Mouse (Mus musculus) lung, embryonic 16.5 days (tissue): ENCODE measurements around the gene Epn3. TPM values are rescaled to one million over a fixed set of nuclear protein-coding genes. Genes with fewer than 3 reads are reported as not detected.

ENCODE experiments used
- ATAC-seq: fragments of 200-750 bp; cut with Nextera tagmentation; 2 replicates; pipeline ENCODE4 v1.8.0; 2017; ENCODE audit warnings: low read depth, mild to moderate bottlenecking, moderate library complexity
- H3K27ac ChIP-seq: fragments of 300-500 bp; sonication (generic); 2 replicates; pipeline ENCODE4 v1.5.1; 2014; ENCODE audit warnings: mild to moderate bottlenecking, control low read depth, low read length
- H3K27me3 ChIP-seq: fragments of 300-500 bp; sonication (generic); 2 replicates; pipeline ENCODE4 v1.6.1; 2014; ENCODE audit warnings: low read depth, low read length, mixed read lengths; ENCODE audit not compliant: control insufficient read depth, insufficient read depth
- H3K36me3 ChIP-seq: fragments of 300-500 bp; sonication (generic); 2 replicates; pipeline ENCODE4 v1.6.1; 2014; ENCODE audit warnings: low read length; ENCODE audit not compliant: control insufficient read depth, insufficient read depth
- H3K4me1 ChIP-seq: fragments of 300-500 bp; sonication (generic); replicated peaks from 2 replicates; pipeline ENCODE4 v1.6.1; 2014; ENCODE audit warnings: low read length, mixed read lengths; ENCODE audit not compliant: control insufficient read depth, insufficient read depth
- H3K4me2 ChIP-seq: fragments of 300-500 bp; sonication (generic); 2 replicates; pipeline ENCODE4 v1.6.1; 2014; ENCODE audit warnings: low read depth, low read length, control low read depth
- H3K4me3 ChIP-seq: fragments of 300-500 bp; sonication (generic); 2 replicates; pipeline ENCODE4 v1.5.1; 2014; ENCODE audit warnings: mild to moderate bottlenecking, low read length, control low read depth
- H3K9ac ChIP-seq: fragments of 300-500 bp; sonication (generic); 2 replicates; pipeline ENCODE4 v1.6.1; 2014; ENCODE audit warnings: low read length, control low read depth
- H3K9me3 ChIP-seq: fragments of 300-500 bp; sonication (generic); 2 replicates; pipeline ENCODE4 v1.6.1; 2016; ENCODE audit warnings: low read length; ENCODE audit not compliant: control insufficient read depth
- WGBS: fragments of 180-500 bp; shearing (Covaris S2); extraction: QIAGEN DNeasy Blood & Tissue Kit; methylation state at CpG from one replicate; pipeline ENCODE4 v1.1.7; 2014; 5-methylcytosine and 5-hydroxymethylcytosine counted together
- polyA plus RNA-seq: library from polyadenylated mRNA; unstranded; fragments of >200 nt; fragmentation: Nextera tagmentation; extraction: Ambion mirVana; gene quantifications from 2 replicates; pipeline ENCODE4 v1.2.1, GENCODE M21; 2015

Epn3 gene
- polyA plus RNA-seq, 1 experiment from 2014 or later, result 18.5 TPM

DNA sequence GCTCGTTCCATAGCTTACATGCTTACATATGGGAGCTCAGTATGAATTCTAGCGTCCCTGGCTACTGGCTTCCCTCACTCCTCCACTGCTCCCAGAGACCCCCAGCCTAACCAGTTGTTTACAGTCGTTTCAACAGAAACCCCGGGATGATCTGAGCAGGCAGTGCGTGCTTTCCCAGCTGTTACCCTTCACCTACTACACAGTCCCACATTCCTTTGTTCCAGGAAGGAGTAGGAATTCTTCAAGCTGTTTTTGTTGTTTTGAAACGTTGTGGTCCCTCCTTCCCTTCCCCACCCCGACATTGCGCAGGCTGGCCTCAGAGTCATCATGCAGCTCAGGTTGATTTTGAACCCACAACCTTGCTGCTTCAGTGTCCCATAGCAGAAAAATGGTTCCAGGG is 588 bp upstream of the Epn3 start:
- 22% methylated on average over 8 of the region's 8 CpGs for WGBS
- H3K9me3 ChIP-seq, result no peaks in the 10 kb centered on the region
- no peaks in the 10 kb centered on the region; the same call in 1 of the 2 replicates for H3K27me3 ChIP-seq
- peaks cover 2% of the 10 kb centered on the region for H3K36me3 ChIP-seq
- H3K4me1 ChIP-seq, result peaks cover 25% of the 10 kb centered on the region
- no peak for ATAC-seq
- H3K9ac ChIP-seq, result peak overlapping the region; percentile 68
- peak overlapping the region; percentile 58 for H3K4me2 ChIP-seq
- peak overlapping the region; percentile 96 for H3K27ac ChIP-seq
- H3K4me3 ChIP-seq, result peak overlapping the region; percentile 54

DNA sequence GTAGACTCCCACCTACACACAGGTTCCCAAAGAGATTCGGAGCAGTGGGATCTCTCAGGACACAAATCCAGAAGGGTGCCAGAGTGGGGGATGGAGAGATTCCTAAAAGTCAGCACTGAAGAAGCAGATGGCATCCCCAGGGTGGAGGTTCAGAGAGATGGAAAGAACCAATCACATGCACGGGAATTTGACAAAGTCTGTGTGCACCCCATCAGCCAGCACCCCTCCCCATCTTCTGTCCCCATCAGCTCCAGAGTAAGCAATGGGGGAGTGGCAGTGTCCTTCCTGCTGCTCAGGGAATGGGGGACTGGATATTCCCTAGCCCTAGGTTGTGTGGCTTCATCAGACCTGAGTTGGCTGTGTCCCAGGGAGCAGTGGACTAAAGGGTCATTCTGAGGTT is 739 bp downstream of the Epn3 start:
- Histone ChIP-seq H3K4me2 (peak overlapping the region; percentile 58), H3K27me3 (no peaks in the 10 kb centered on the region; the same call in 1 of the 2 replicates), H3K4me1 (peaks cover 29% of the 10 kb centered on the region), H3K9me3 (no peaks in the 10 kb centered on the region), H3K9ac (peak overlapping the region; percentile 68), H3K36me3 (peaks cover 2% of the 10 kb centered on the region), H3K27ac (peak overlapping the region; percentile 96), H3K4me3 (peak overlapping the region; percentile 54)
- 0 out of 2 replicates have a peak, but pooled peaks have one; percentile 15 for ATAC-seq
- WGBS, result 6% methylated on average over 2 of the region's 2 CpGs

DNA sequence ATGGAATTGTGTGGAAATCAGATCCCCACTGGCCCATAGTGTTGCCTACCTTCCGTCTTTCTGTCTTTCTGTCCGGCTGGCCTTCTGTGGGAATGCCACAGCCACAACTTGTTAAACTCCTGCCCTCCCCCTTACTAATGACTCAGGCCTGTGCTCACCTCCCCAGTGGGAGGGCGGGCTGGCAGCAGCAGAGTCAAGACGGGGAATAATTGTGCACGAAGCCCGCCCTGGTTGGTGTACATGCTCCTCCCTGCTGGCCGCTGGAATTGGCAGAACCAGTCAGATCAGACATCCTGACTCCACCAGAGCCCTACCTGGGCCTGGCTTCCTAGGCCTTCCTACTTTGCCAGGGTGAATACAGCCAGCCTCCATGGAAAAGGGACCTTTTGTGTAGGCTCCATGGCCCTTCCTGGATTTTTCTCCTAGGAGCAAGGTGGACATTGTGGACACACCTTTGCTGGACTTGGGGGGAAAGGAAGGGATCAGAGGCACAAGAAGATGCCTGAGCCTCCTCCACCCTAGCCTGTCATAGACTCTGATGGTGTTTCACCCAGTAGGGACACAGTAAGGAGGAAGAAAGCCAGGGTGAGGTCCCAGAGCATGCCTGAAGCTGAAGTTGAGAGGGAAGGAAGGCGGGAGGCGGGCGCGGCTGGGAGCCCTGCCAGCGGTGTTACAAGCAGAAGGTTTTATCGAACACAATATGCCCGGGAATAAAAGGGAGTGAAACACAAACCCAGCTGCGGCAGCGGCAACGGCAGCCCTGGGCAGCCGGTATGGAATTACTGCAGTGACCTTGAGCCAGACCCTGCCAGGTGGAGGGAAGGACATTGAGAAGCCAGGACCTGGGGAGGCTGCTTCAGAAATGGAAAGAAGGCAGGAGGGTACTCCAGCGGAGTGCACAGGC is 1.4 kb downstream of the Epn3 start:
- Histone ChIP-seq H3K4me1 (peaks cover 29% of the 10 kb centered on the region), H3K4me3 (peak overlapping the region; percentile 54), H3K9me3 (no peaks in the 10 kb centered on the region), H3K4me2 (peak overlapping the region; percentile 58), H3K9ac (peak overlapping the region; percentile 68), H3K27me3 (no peaks in the 10 kb centered on the region; the same call in 1 of the 2 replicates), H3K27ac (peak overlapping the region; percentile 96), H3K36me3 (peaks cover 2% of the 10 kb centered on the region)
- WGBS, result 17% methylated on average over 19 of the region's 19 CpGs
- ATAC-seq, result peak; percentile 59

DNA sequence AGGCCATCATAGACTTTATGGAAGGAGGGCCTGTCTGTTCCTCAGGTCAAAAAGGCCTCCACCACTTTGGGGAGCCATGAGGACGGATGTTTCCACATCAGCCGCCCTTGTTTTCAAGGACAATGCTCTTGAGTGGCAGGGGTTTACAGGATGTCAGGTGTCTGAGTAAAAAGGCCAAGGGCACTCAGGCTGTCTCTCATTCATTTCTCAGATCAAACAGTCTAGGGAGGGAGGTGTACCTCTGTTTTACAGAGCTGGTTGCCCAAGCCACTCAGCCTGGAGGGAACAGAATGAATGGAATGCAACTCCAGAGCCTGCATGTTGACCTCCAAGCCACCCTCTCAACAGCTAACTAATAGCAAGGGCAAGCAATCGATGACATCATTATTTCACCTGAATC is 4.4 kb downstream of the Epn3 start:
- Histone ChIP-seq H3K4me2 (peak overlapping the region; percentile 12), H3K4me3 (no peak overlapping the region), H3K27ac (peak overlapping the region; percentile 70), H3K27me3 (no peaks in the 10 kb centered on the region; the same call in 1 of the 2 replicates), H3K4me1 (peaks cover 43% of the 10 kb centered on the region), H3K9me3 (no peaks in the 10 kb centered on the region), H3K36me3 (peaks cover 2% of the 10 kb centered on the region), H3K9ac (peak overlapping the region; percentile 7; the same call in 1 of the 2 replicates)
- ATAC-seq, result peak; percentile 31
- 54% methylated on average over 3 of the region's 3 CpGs for WGBS

DNA sequence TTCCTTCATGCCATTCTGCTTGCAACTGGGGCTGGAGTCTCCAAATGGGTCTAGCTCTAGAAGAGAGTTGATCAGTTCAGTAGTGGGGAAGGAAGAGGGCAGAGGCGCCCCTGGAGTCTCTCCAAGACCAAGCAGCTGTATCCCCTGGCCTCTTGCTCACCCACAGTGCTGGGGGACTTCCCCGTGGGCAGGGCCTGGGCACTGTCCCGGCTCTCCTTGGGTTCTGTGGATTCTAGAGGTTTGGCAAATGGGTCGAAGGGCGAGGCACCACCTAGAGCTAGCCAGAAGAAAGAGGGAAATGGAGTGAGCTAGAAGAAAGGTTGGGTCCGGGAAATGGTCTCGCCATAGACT is 8.1 kb downstream of the Epn3 start:
- Histone ChIP-seq H3K36me3 (peaks cover 2% of the 10 kb centered on the region), H3K4me3 (no peak overlapping the region), H3K27ac (no peak overlapping the region), H3K9ac (peak overlapping the region; percentile 19; the same call in 1 of the 2 replicates), H3K4me1 (peaks cover 30% of the 10 kb centered on the region; the same call in 1 of the 2 replicates), H3K27me3 (no peaks in the 10 kb centered on the region; the same call in 1 of the 2 replicates), H3K9me3 (no peaks in the 10 kb centered on the region), H3K4me2 (peak overlapping the region; percentile 78)
- ATAC-seq, result no peak
- 57% methylated on average over 7 of the region's 7 CpGs for WGBS

DNA sequence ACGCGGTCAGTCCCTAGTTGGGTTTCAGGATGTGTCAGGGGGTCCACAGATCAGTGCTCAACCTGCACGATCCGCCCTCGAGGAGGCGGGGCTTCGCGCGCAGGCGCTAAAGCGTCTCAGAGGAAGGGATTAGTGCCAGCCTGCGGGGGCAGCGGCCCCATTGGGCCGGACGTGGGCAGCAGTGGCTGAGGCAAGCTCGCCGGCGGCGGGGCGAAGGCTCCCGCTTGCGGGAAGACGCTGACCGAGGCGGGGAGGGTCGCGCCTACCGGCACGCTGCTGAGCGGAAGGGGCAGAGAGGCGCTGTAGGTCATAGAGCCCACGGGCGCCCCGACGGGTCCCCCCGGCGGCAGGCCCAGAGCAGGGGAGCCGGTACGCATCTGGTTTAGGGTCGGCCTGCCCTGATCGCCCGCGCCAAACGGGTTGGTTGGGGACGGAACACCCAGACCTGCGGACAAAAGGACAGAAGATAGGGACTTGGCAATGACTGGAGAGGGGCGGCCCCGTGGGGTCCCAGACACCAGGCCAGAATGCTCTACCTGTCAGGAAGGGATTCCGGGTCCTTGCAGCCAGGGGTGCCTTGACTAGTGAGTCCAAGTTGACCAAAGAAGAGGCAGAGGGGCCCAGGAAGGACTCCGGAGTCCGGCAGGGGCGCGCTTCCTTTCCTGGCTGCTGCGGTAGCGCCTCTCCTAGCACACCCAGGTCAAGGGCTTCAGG is 8.6 kb downstream of the Epn3 start:
- Histone ChIP-seq H3K27me3 (no peaks in the 10 kb centered on the region; the same call in 1 of the 2 replicates), H3K9me3 (no peaks in the 10 kb centered on the region), H3K27ac (no peak overlapping the region), H3K4me1 (peaks cover 30% of the 10 kb centered on the region; the same call in 1 of the 2 replicates), H3K4me2 (peak overlapping the region; percentile 78), H3K4me3 (peak overlapping the region; percentile 50), H3K9ac (peak overlapping the region; percentile 63), H3K36me3 (peaks cover 2% of the 10 kb centered on the region)
- ATAC-seq, result 0 out of 2 replicates have a peak, but pooled peaks have one; percentile 26
- 4% methylated on average over 53 of the region's 55 CpGs for WGBS

DNA sequence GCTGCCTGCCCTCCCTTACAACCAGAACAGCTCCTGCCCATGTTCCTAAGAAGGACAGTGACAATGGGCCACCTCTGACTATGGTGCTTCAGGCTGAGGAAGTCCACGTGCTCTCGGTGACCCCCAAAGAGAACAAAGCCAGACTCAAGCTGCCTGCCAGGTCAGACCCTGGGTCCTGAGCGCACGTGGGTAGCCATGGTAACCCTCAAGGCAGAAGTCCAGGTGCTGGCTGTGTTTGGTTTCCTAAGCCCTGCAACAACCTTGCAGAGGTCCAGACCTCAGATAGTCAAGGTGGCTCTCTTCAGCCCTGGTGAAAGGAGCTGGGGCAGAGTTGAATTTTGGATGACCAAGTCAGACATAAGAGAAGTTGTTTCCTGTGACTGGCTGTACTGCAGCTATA is 10.0 kb downstream of the Epn3 start:
- Histone ChIP-seq H3K9ac (no peak overlapping the region), H3K9me3 (no peaks in the 10 kb centered on the region), H3K4me3 (no peak overlapping the region), H3K4me1 (peaks cover 26% of the 10 kb centered on the region; the same call in 1 of the 2 replicates), H3K36me3 (no peaks in the 10 kb centered on the region), H3K4me2 (no peak overlapping the region), H3K27me3 (peaks cover under 1% of the 10 kb centered on the region; the same call in 1 of the 2 replicates), H3K27ac (no peak overlapping the region)
- 24% methylated on average over 4 of the region's 4 CpGs for WGBS
- no peak for ATAC-seq

DNA sequence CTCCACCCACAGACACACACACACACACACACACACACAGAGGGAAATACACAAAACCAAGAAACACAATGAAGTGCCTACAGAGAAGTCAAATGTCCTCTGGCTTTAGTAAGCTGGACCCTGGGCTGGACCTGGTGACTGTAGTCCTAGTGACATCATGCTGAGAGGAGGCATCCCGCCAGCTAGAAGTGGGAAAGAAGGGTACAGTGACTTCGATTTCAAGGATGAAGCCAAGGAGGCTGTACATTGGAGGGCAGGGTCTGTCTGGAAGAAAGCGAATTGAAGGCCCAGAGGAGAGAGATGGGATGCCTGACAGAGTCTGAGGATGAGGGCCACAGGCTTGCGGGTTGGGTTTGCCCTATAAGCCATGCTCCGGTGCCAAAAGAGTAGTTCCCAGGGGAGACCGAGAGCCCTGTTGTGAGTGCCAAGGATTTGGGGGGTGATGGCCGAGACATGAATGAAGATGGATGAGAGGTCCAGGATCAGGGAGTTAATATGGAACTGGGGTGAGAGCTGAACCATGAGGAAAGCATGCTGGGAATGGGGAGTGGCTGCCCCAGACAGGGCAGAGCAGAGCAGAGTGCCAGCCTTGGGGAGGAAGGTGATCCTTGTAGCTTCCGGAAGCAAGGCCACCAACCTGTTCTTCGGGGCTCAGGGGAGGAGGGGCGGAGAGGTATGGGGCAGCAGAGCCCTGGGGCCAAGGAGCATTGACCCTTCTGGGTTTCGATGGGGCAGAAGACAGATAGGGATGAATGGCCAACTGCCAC is 10.8 kb downstream of the Epn3 start:
- Histone ChIP-seq H3K27ac (no peak overlapping the region), H3K4me3 (no peak overlapping the region), H3K27me3 (peaks cover 2% of the 10 kb centered on the region; the same call in 1 of the 2 replicates)

More for the DNA sequence above, 10.8 kb downstream of the Epn3 start:
- Histone ChIP-seq H3K4me2 (no peak overlapping the region), H3K4me1 (peaks cover 25% of the 10 kb centered on the region; the same call in 1 of the 2 replicates), H3K9ac (no peak overlapping the region), H3K9me3 (no peaks in the 10 kb centered on the region), H3K36me3 (no peaks in the 10 kb centered on the region)
- WGBS, result 79% methylated on average over 11 of the region's 11 CpGs
- no peak for ATAC-seq
